Mouse (Mus musculus) neural tube, embryonic 11.5 days (tissue): Measurements from ENCODE around the gene Espl1. TPM values are rescaled to one million over a fixed set of nuclear protein-coding genes. Genes with fewer than 3 reads are reported as not detected.
"Not testable (repeated sequence)": the region's sequence is repeated elsewhere in the genome, so short reads cannot be mapped to it uniquely, and the experiment has no call there.

Source experiments
- ATAC-seq: fragments of 200-750 bp; cut with Nextera tagmentation; 2 replicates; pipeline ENCODE4 v1.8.0; 2017; ENCODE audit warnings: moderate number of reproducible peaks, mild to moderate bottlenecking, moderate TSS enrichment, moderate library complexity; ENCODE audit not compliant: insufficient read depth, low FRiP score, low TSS enrichment
- DNase-seq: peaks from one replicate; pipeline ENCODE4 v3.0.0-alpha.2; 2015; ENCODE audit warnings: low spot score
- H3K27ac ChIP-seq: fragments of 300-500 bp; sonication (generic); 2 replicates; pipeline ENCODE4 v1.5.1; 2014; ENCODE audit warnings: low read depth, mild to moderate bottlenecking, low read length
- H3K27me3 ChIP-seq: fragments of 300-500 bp; sonication (generic); 2 replicates; pipeline ENCODE4 v1.6.1; 2014; ENCODE audit warnings: mild to moderate bottlenecking, low read length, mixed read lengths; ENCODE audit not compliant: control insufficient read depth, insufficient read depth
- H3K36me3 ChIP-seq: fragments of 300-500 bp; sonication (generic); 2 replicates; pipeline ENCODE4 v1.6.1; 2014; ENCODE audit warnings: mild to moderate bottlenecking, low read length, moderate library complexity, mixed read lengths; ENCODE audit not compliant: control insufficient read depth, insufficient read depth
- H3K4me1 ChIP-seq: fragments of 300-500 bp; sonication (generic); 2 replicates; pipeline ENCODE4 v1.6.1; 2014; ENCODE audit warnings: low read length, mixed read lengths; ENCODE audit not compliant: control insufficient read depth, insufficient read depth
- H3K4me2 ChIP-seq: fragments of 300-500 bp; sonication (generic); 2 replicates; pipeline ENCODE4 v1.6.1; 2014; ENCODE audit warnings: low read depth, mild to moderate bottlenecking, moderate library complexity
- H3K4me3 ChIP-seq: fragments of 300-500 bp; sonication (generic); 2 replicates; pipeline ENCODE4 v1.5.1; 2014; ENCODE audit warnings: low read depth, low read length
- H3K9ac ChIP-seq: fragments of 300-500 bp; sonication (generic); 2 replicates; pipeline ENCODE4 v1.6.1; 2014; ENCODE audit warnings: mild to moderate bottlenecking, low read length
- H3K9me3 ChIP-seq: fragments of 300-500 bp; sonication (generic); 2 replicates; pipeline ENCODE4 v1.6.1; 2016; ENCODE audit warnings: low read length; ENCODE audit not compliant: control insufficient read depth
- WGBS: fragments of 180-500 bp; shearing (Covaris S2); extraction: QIAGEN DNeasy Blood & Tissue Kit; methylation state at CpG from one replicate; pipeline ENCODE4 v1.1.7; 2014; 5-methylcytosine and 5-hydroxymethylcytosine counted together
- polyA plus RNA-seq: library from polyadenylated mRNA; unstranded; fragments of >200 nt; fragmentation: Nextera tagmentation; extraction: Ambion mirVana; gene quantifications from 2 replicates; pipeline ENCODE4 v1.2.1, GENCODE M21; 2014

Espl1 gene
- polyA plus RNA-seq, 1 experiment from 2014 or later: 36.2 TPM

DNA sequence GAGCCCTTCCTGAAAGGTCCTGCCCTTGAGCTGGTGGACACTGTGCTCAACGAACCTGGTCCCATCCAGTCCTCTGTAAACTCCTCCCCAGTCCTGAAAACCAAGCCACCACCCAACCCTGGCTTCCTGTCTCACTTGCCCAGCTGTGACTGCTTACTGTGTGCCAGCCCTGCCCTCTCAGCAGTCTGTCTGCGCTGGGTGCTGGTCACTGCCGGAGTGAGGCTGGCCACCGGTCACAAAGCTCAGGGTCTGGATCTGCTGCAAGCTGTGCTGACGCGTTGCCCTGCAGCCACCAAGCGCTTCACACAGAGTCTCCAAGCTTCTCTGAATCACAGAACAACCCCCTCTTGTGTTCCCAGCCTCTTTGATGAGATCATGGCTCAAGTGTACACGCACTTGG lies 19.2 kb downstream of the Espl1 start:
- no peak overlapping the region for H3K4me3 ChIP-seq
- 88% methylated on average over 8 of the region's 8 CpGs for WGBS
- DNase-seq: no peak
- no peak for ATAC-seq
- H3K9me3 ChIP-seq: no peaks in the 10 kb centered on the region
- H3K36me3 ChIP-seq: peaks cover 19% of the 10 kb centered on the region
- no peak overlapping the region for H3K9ac ChIP-seq
- H3K4me1 ChIP-seq: no peaks in the 10 kb centered on the region
- no peak overlapping the region for H3K27ac ChIP-seq
- no peaks in the 10 kb centered on the region for H3K27me3 ChIP-seq
- no peak overlapping the region for H3K4me2 ChIP-seq

- Histone ChIP-seq H3K9ac (no peak overlapping the region), H3K4me3 (no peak overlapping the region), H3K4me2 (no peak overlapping the region), H3K27ac (no peak overlapping the region), H3K36me3 (peaks cover 24% of the 10 kb centered on the region), H3K27me3 (no peaks in the 10 kb centered on the region), H3K4me1 (no peaks in the 10 kb centered on the region), H3K9me3 (no peaks in the 10 kb centered on the region)
- peak; percentile 56 for DNase-seq
- 87% methylated on average over 6 of the region's 6 CpGs for WGBS
- no peak for ATAC-seq
Observed at GRCm38 (mm10) chr15:102316263-102316662, 20.2 kb downstream of the Espl1 start.

GRCm38 (mm10) chr15:102324654-102325473 lies 28.8 kb downstream of the Espl1 start:
- H3K4me3 ChIP-seq: no peak overlapping the region
- H3K36me3 ChIP-seq: peaks cover 12% of the 10 kb centered on the region
- no peaks in the 10 kb centered on the region for H3K27me3 ChIP-seq
- 75% methylated on average over 12 of the region's 12 CpGs for WGBS
- no peak overlapping the region for H3K4me2 ChIP-seq
- DNase-seq: no peak
- no peaks in the 10 kb centered on the region for H3K9me3 ChIP-seq
- no peak overlapping the region for H3K9ac ChIP-seq
- no peak for ATAC-seq
- H3K4me1 ChIP-seq: peaks cover 2% of the 10 kb centered on the region; the same call in 1 of the 2 replicates
- no peak overlapping the region for H3K27ac ChIP-seq

GRCm38 (mm10) chr15:102326022-102326576 lies 30.0 kb downstream of the Espl1 start, which contains the start of gene Pfdn5:
Gene Pfdn5, plus strand, starts transcription at chr15:102326116.
- H3K27ac ChIP-seq: peak within 1 kb of the TSS; percentile 49; the same call in 1 of the 2 replicates
- no peaks in the 10 kb centered on the region for H3K27me3 ChIP-seq
- H3K9ac ChIP-seq: peak within 1 kb of the TSS; percentile 79
- H3K4me3 ChIP-seq: peak within 1 kb of the TSS; percentile 82
- ATAC-seq: peak; percentile 76; the same call in 1 of the 2 replicates
- H3K4me1 ChIP-seq: peaks cover 2% of the 10 kb centered on the region; the same call in 1 of the 2 replicates
- H3K36me3 ChIP-seq: peaks cover 6% of the 10 kb centered on the region; the same call in 1 of the 2 replicates
- DNase-seq: peak; percentile 85
- H3K9me3 ChIP-seq: no peaks in the 10 kb centered on the region
- peak within 1 kb of the TSS; percentile 46 for H3K4me2 ChIP-seq
- under 1% methylated on average over 40 of the region's 40 CpGs for WGBS

DNA sequence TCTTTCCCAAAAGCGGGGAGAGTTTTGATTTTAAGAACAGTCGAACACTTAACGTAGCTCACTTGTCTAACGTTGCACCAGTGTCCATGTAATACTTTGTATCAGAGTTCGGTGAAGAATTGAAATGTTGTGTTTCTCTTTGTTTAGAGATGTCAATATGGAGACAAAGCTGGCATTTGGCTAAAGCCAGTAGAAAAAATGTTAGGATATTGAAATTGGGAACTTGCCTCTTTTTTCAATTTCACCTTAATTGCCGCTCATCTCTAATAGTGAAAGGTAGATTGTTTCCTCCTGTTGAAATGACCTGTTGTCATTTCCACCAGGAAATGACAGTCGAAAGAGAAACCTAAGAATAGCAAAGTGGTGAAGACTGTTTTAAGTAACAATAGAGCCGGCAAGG lies 30.8 kb downstream of the Espl1 start:
- WGBS: 74% methylated on average over 8 of the region's 8 CpGs
- Histone ChIP-seq H3K9ac (peak overlapping the region; percentile 79), H3K4me2 (peak overlapping the region; percentile 46), H3K4me3 (peak overlapping the region; percentile 82), H3K4me1 (peaks cover 2% of the 10 kb centered on the region), H3K36me3 (peaks cover 6% of the 10 kb centered on the region; the same call in 1 of the 2 replicates), H3K27ac (no peak overlapping the region), H3K27me3 (no peaks in the 10 kb centered on the region), H3K9me3 (no peaks in the 10 kb centered on the region)
- DNase-seq: no peak
- ATAC-seq: no peak

DNA sequence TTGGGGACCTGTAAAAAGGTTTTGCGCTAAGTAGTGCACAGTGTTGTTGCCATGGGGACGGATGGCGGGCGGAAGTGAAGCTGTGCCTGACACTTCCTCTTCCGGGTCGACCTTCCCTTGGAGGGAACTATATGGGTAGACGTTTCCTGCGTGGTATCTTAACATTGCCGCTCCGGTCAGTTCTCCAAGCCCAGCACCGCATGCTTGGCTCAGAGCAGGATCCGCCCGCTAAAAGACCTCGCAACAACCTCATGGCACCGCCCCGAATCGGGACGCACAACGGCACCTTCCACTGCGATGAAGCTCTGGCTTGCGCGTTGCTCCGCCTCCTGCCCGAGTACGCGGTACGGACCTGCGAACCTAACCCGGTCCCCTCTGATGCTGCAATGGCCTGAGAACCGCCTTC lies 35.5 kb downstream of the Espl1 start, which contains the start of gene Myg1:
Myg1 (plus strand) TSS at position 100 of the 406 bp plus-strand sequence.
- DNase-seq (peak; percentile 83), ATAC-seq (peak; percentile 93)
- H3K27ac ChIP-seq: peak within 1 kb of the TSS; percentile 54; the same call in 1 of the 2 replicates
- H3K36me3 ChIP-seq: peaks cover 16% of the 10 kb centered on the region; the same call in 1 of the 2 replicates
- no peaks in the 10 kb centered on the region for H3K27me3 ChIP-seq
- peak within 1 kb of the TSS; percentile 90 for H3K4me2 ChIP-seq
- H3K4me1 ChIP-seq: peaks cover 8% of the 10 kb centered on the region
- WGBS: under 1% methylated on average over 30 of the region's 30 CpGs
- no peaks in the 10 kb centered on the region for H3K9me3 ChIP-seq
- H3K9ac ChIP-seq: peak within 1 kb of the TSS; percentile 67
- peak within 1 kb of the TSS; percentile 78 for H3K4me3 ChIP-seq

DNA sequence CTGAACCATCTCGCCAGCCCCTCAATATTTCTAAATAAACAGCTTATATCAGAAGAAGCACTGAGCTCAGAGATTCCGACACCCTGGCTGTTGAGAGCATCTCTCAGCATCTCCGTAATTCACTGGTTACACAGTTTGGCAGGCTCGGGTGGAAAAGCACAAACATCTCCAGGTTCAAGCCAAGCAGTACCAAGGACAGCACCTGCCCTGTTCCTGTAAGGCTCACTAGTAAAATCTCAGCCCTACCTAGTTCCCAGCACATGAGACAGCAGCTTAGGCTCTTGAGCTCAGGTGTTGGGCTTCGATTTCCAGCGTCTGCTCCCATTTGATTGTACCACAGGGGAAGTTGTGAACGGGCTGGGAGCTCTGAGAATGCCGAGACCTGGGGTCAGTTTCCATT lies 39.2 kb downstream of the Espl1 start:
- no peaks in the 10 kb centered on the region for H3K9me3 ChIP-seq
- no peak for DNase-seq
- H3K36me3 ChIP-seq: peaks cover 22% of the 10 kb centered on the region
- 89% methylated on average over 8 of the region's 8 CpGs for WGBS
- ATAC-seq: no peak
- no peaks in the 10 kb centered on the region for H3K27me3 ChIP-seq
- H3K27ac ChIP-seq: no peak overlapping the region
- peaks cover 6% of the 10 kb centered on the region for H3K4me1 ChIP-seq
- no peak overlapping the region for H3K4me2 ChIP-seq
- no peak overlapping the region for H3K9ac ChIP-seq
- no peak overlapping the region for H3K4me3 ChIP-seq

GRCm38 (mm10) chr15:102335925-102336324 lies 39.9 kb downstream of the Espl1 start:
- not testable (repeated sequence) for H3K9ac ChIP-seq, H3K27ac ChIP-seq, ATAC-seq, H3K4me2 ChIP-seq, DNase-seq, H3K27me3 ChIP-seq, H3K9me3 ChIP-seq, H3K4me3 ChIP-seq, H3K4me1 ChIP-seq
- 97% methylated on average over 5 of the region's 5 CpGs for WGBS
- H3K36me3 ChIP-seq: peaks cover 22% of the 10 kb centered on the region
